Comparison of ENCODE assay signal across 8 mouse cellular contexts in genomic region chr3:96551203-96551602, GRCm38 (mm10). TPM values are rescaled to one million over a fixed set of nuclear protein-coding genes. Genes with fewer than 3 reads are reported as not detected.
DNase-seq lines count a peak whose midpoint lies in the region; ATAC-seq and TF ChIP-seq lines count a peak whose summit lies in the region.

No protein-coding gene starts in this region.

- peak; percentile 39 to 44 for DNase-seq in left cerebral cortex, adult 2 months (ENCODE audit: extremely low spot score in 1 of 2, low spot score in 2 of 2)
- DNase-seq in left cerebral cortex, postnatal 36 days (ENCODE audit: low spot score in 2 of 2): no peak
- DNase-seq in MEL-GATA-1-ER (ENCODE audit: extremely low read depth, low read depth): peak; percentile 92
- DNase-seq in heart, postnatal 0 days (ENCODE audit: low spot score): peak; percentile 78
- DNase-seq in liver, embryonic 14.5 days (ENCODE audit: low read depth in 3 of 3, low spot score in 3 of 3): peak in 1 of 3 experiments; percentile 68
- DNase-seq in ovary, postnatal 10 days (ENCODE audit: low spot score): no peak

- H3K9me3 ChIP-seq in heart, postnatal 0 days (replicated peaks; ENCODE audit: control insufficient read depth, low read length): no peaks in the 10 kb centered on the region
- no peaks in the 10 kb centered on the region for H3K9me3 ChIP-seq in liver, embryonic 14.5 days (ENCODE audit: control insufficient read depth, low read length)

- TF ChIP-seq POLR2A in small intestine, adult 2 months (IDR thresholded peaks at IDR 0.05; ENCODE audit: low read depth, low read length): no peak

- H3K27ac ChIP-seq in left cerebral cortex, adult 2 months: no peak overlapping the region
- H3K27ac ChIP-seq in brown adipose tissue, adult 24 weeks (replicated peaks; ENCODE audit: low read depth, low read length): peak overlapping the region; percentile 93
- H3K27ac ChIP-seq in heart, postnatal 0 days (ENCODE audit: low read depth): peak overlapping the region; percentile 71
- H3K27ac ChIP-seq in liver, embryonic 14.5 days: no peak overlapping the region
- H3K27ac ChIP-seq in small intestine, adult 2 months (ENCODE audit: insufficient read depth, low read depth, low read length): peak overlapping the region; percentile 61; the same call in 1 of the 2 replicates

- H3K4me3 ChIP-seq in left cerebral cortex, adult 2 months: no peak overlapping the region
- no peak overlapping the region for H3K4me3 ChIP-seq in brown adipose tissue, adult 24 weeks (ENCODE audit: insufficient read depth, low read depth, low read length)
- no peak overlapping the region for H3K4me3 ChIP-seq in heart, postnatal 0 days (ENCODE audit: low read depth, low read length)
- no peak overlapping the region for H3K4me3 ChIP-seq in liver, embryonic 14.5 days (ENCODE audit: insufficient read depth in 1 of 2, low read depth in 2 of 2, low read length in 2 of 2)
- no peak overlapping the region for H3K4me3 ChIP-seq in small intestine, adult 2 months (ENCODE audit: low read depth, low read length)

- peaks cover 25% of the 10 kb centered on the region for H3K4me1 ChIP-seq in brown adipose tissue, adult 24 weeks (ENCODE audit: control insufficient read depth, insufficient read depth, insufficient read length, low read length)
- peaks cover 46% of the 10 kb centered on the region for H3K4me1 ChIP-seq in heart, postnatal 0 days (ENCODE audit: control insufficient read depth, insufficient read depth)
- H3K4me1 ChIP-seq in liver, embryonic 14.5 days (replicated peaks; ENCODE audit: control insufficient read depth in 2 of 2, insufficient read depth in 2 of 2, low read length in 1 of 2): no peaks in the 10 kb centered on the region; a peak in 3 of 4 replicates
- H3K4me1 ChIP-seq in small intestine, adult 2 months (ENCODE audit: control insufficient read depth, insufficient read depth, insufficient read length, low read length): peaks cover 10% of the 10 kb centered on the region

- H3K36me3 ChIP-seq in heart, postnatal 0 days (replicated peaks; ENCODE audit: control insufficient read depth, insufficient read depth, low read length): no peaks in the 10 kb centered on the region
- no peaks in the 10 kb centered on the region for H3K36me3 ChIP-seq in liver, embryonic 14.5 days (replicated peaks; ENCODE audit: control insufficient read depth, insufficient read depth, low read depth)
- H3K36me3 ChIP-seq in small intestine, adult 2 months (ENCODE audit: control insufficient read depth, insufficient read depth, low read length): no peaks in the 10 kb centered on the region

- intact Hi-C loops in left cerebral cortex, adult 2 months (cut with DNase I): loop anchor here (1.0 kb wide), 1 partner anchor 29 kb away; no protein-coding TSS in a partner anchor
- intact Hi-C loops in left cerebral cortex, postnatal 36 days (cut with DNase I): loop anchor here (1.0 to 2.0 kb wide), 2 partner anchors 29 to 84 kb away; partner anchors contain the start of genes Gm42957 and Pex11b

- H3K4me2 ChIP-seq in heart, postnatal 0 days (ENCODE audit: low read depth, low read length): peak overlapping the region; percentile 14; the same call in 1 of the 2 replicates
- no peak overlapping the region for H3K4me2 ChIP-seq in liver, embryonic 14.5 days (ENCODE audit: low read depth)

- TF ChIP-seq CTCF in left cerebral cortex, adult 2 months (IDR thresholded peaks at IDR 0.05): peak; percentile 70
- TF ChIP-seq CTCF in heart, postnatal 0 days (IDR thresholded peaks at IDR 0.05; ENCODE audit: low read depth): peak; percentile 68
- peak; percentile 43; the same call in 1 of the 2 replicates for TF ChIP-seq CTCF in liver, embryonic 14.5 days (IDR thresholded peaks at IDR 0.05; ENCODE audit: low read depth)
- TF ChIP-seq CTCF in small intestine, adult 2 months (IDR thresholded peaks at IDR 0.05; ENCODE audit: extremely low read depth, insufficient read length, insufficient replicate concordance, low read depth, low read length): peak; percentile 20; the same call in 1 of the 2 replicates

- H3K27me3 ChIP-seq in heart, postnatal 0 days (ENCODE audit: control insufficient read depth, insufficient read depth, low read length): no peaks in the 10 kb centered on the region
- H3K27me3 ChIP-seq in liver, embryonic 14.5 days (ENCODE audit: control insufficient read depth, insufficient read depth, low read length): no peaks in the 10 kb centered on the region
- H3K27me3 ChIP-seq in small intestine, adult 2 months (ENCODE audit: control insufficient read depth, insufficient read depth, low read length): no peaks in the 10 kb centered on the region

- TF ChIP-seq EP300 in heart, postnatal 0 days (IDR thresholded peaks at IDR 0.05; ENCODE audit: low read depth): peak; percentile 55; the same call in 1 of the 2 replicates
- TF ChIP-seq EP300 in liver, embryonic 14.5 days (IDR thresholded peaks at IDR 0.05; ENCODE audit: low read depth): no peak

- 10% methylated on average over 8 of the region's 8 CpGs for WGBS in heart, postnatal 0 days
- WGBS in liver, embryonic 14.5 days (ENCODE audit: insufficient replicate concordance): 9% methylated on average over 8 of the region's 8 CpGs
- 2% methylated on average over 8 of the region's 8 CpGs for WGBS in small intestine, adult 2 months

- no peak overlapping the region for H3K9ac ChIP-seq in heart, postnatal 0 days (replicated peaks; ENCODE audit: low read depth, low read length)
- no peak overlapping the region for H3K9ac ChIP-seq in liver, embryonic 14.5 days (replicated peaks)

- no peak for ATAC-seq in heart, postnatal 0 days (ENCODE audit: insufficient read depth, low read depth)
- ATAC-seq in liver, embryonic 14.5 days (ENCODE audit: insufficient read depth): no peak

RNA-seq across cellular contexts. Expression of gene Txnip, which starts 6.6 kb away (rescaled TPM):
- 10 to 100 TPM; 22.4 to 28.2 TPM for total RNA-seq in left cerebral cortex, adult 2 months (2021)
- total RNA-seq in left cerebral cortex, postnatal 36 days (2021): 10 to 100 TPM; 19.5 to 21.8 TPM
- polyA plus RNA-seq in brown adipose tissue, adult 24 weeks (2012; ENCODE audit: insufficient read depth, insufficient read length, missing spikeins): 1,091 and 1,303 TPM in 2 replicates
- total RNA-seq in heart, postnatal 0 days (2014; rRNA removed; ENCODE audit: low replicate concordance): 1,058 and 1,196 TPM in 2 replicates
- polyA plus RNA-seq in heart, postnatal 0 days (2015; fragmentation: Nextera tagmentation; extraction: Ambion mirVana): 332 and 600 TPM in 2 replicates
- polyA plus RNA-seq in liver, embryonic 14.5 days (2012; rRNA removed): 33.2 and 42.8 TPM in 2 replicates
- polyA plus RNA-seq in liver, embryonic 14.5 days (2014; fragmentation: Nextera tagmentation; extraction: Ambion mirVana): 31.9 and 32.5 TPM in 2 replicates
- 167 and 384 TPM in 2 replicates for polyA plus RNA-seq in small intestine, adult 2 months (2012; rRNA removed)

RNA-seq across cellular contexts. Expression of gene Gm16253, which starts 25.6 kb away (rescaled TPM):
- not detected for total RNA-seq in left cerebral cortex, adult 2 months (2021)
- total RNA-seq in left cerebral cortex, postnatal 36 days (2021): not detected
- not detected in 2 replicates for polyA plus RNA-seq in brown adipose tissue, adult 24 weeks (2012; ENCODE audit: insufficient read depth, insufficient read length, missing spikeins)
- not detected in 2 replicates for total RNA-seq in heart, postnatal 0 days (2014; rRNA removed; ENCODE audit: low replicate concordance)
- polyA plus RNA-seq in heart, postnatal 0 days (2015; fragmentation: Nextera tagmentation; extraction: Ambion mirVana): 1.1 and 1.2 TPM in 2 replicates
- polyA plus RNA-seq in liver, embryonic 14.5 days (2012; rRNA removed): not detected in 2 replicates
- polyA plus RNA-seq in liver, embryonic 14.5 days (2014; fragmentation: Nextera tagmentation; extraction: Ambion mirVana): not detected in 2 replicates
- not detected in 2 replicates for polyA plus RNA-seq in small intestine, adult 2 months (2012; rRNA removed)

RNA-seq across cellular contexts. Expression of gene Hfe2, which starts 26.2 kb away (rescaled TPM):
- 1 to 10 TPM; 1.7 to 1.8 TPM for total RNA-seq in left cerebral cortex, adult 2 months (2021)
- total RNA-seq in left cerebral cortex, postnatal 36 days (2021): 1 to 10 TPM in 1 of 2 experiments, under 1 TPM in 1; 0.77 to 2.1 TPM
- 5.4 and 8.2 TPM in 2 replicates for polyA plus RNA-seq in brown adipose tissue, adult 24 weeks (2012; ENCODE audit: insufficient read depth, insufficient read length, missing spikeins)
- 68.1 and 81.3 TPM in 2 replicates for total RNA-seq in heart, postnatal 0 days (2014; rRNA removed; ENCODE audit: low replicate concordance)
- polyA plus RNA-seq in heart, postnatal 0 days (2015; fragmentation: Nextera tagmentation; extraction: Ambion mirVana): 24.7 and 25.9 TPM in 2 replicates
- 3.8 and 4.5 TPM in 2 replicates for polyA plus RNA-seq in liver, embryonic 14.5 days (2012; rRNA removed)
- polyA plus RNA-seq in liver, embryonic 14.5 days (2014; fragmentation: Nextera tagmentation; extraction: Ambion mirVana): 4.3 and 4.4 TPM in 2 replicates
- polyA plus RNA-seq in small intestine, adult 2 months (2012; rRNA removed): 0.06 TPM in 1 of 2 replicates, not detected in the other

RNA-seq across cellular contexts. Expression of gene Polr3gl, which starts 42.8 kb away (rescaled TPM):
- 10 to 100 TPM; 26.6 to 28.1 TPM for total RNA-seq in left cerebral cortex, adult 2 months (2021)
- 10 to 100 TPM; 22.5 to 29.9 TPM for total RNA-seq in left cerebral cortex, postnatal 36 days (2021)
- 39.0 and 72.4 TPM in 2 replicates for polyA plus RNA-seq in brown adipose tissue, adult 24 weeks (2012; ENCODE audit: insufficient read depth, insufficient read length, missing spikeins)
- 10.3 and 13.1 TPM in 2 replicates for total RNA-seq in heart, postnatal 0 days (2014; rRNA removed; ENCODE audit: low replicate concordance)
- polyA plus RNA-seq in heart, postnatal 0 days (2015; fragmentation: Nextera tagmentation; extraction: Ambion mirVana): 37.1 and 38.7 TPM in 2 replicates
- polyA plus RNA-seq in liver, embryonic 14.5 days (2012; rRNA removed): 6.2 and 11.8 TPM in 2 replicates
- polyA plus RNA-seq in liver, embryonic 14.5 days (2014; fragmentation: Nextera tagmentation; extraction: Ambion mirVana): 3.0 and 3.3 TPM in 2 replicates
- polyA plus RNA-seq in small intestine, adult 2 months (2012; rRNA removed): 3.4 and 7.9 TPM in 2 replicates

RNA-seq across cellular contexts. Expression of gene Ankrd34a, which starts 45.2 kb away (rescaled TPM):
- total RNA-seq in left cerebral cortex, adult 2 months (2021): 10 to 100 TPM; 66.8 to 70.3 TPM
- total RNA-seq in left cerebral cortex, postnatal 36 days (2021): 10 to 100 TPM; 68.9 to 75.7 TPM
- not detected in 2 replicates for polyA plus RNA-seq in brown adipose tissue, adult 24 weeks (2012; ENCODE audit: insufficient read depth, insufficient read length, missing spikeins)
- 1.2 and 5.3 TPM in 2 replicates for total RNA-seq in heart, postnatal 0 days (2014; rRNA removed; ENCODE audit: low replicate concordance)
- 6.0 and 6.8 TPM in 2 replicates for polyA plus RNA-seq in heart, postnatal 0 days (2015; fragmentation: Nextera tagmentation; extraction: Ambion mirVana)
- polyA plus RNA-seq in liver, embryonic 14.5 days (2012; rRNA removed): 0.08 TPM in 2 replicates
- polyA plus RNA-seq in liver, embryonic 14.5 days (2014; fragmentation: Nextera tagmentation; extraction: Ambion mirVana): not detected in 2 replicates
- polyA plus RNA-seq in small intestine, adult 2 months (2012; rRNA removed): 0.44 and 0.63 TPM in 2 replicates

Comparison
In these comparisons a context has a peak if more than half of its experiments do, and no peak if none do; other contexts are left out.
1. DNase-seq: peak in left cerebral cortex, adult 2 months (2 of 2), MEL-GATA-1-ER (single experiment) and heart, postnatal 0 days (single experiment); none in left cerebral cortex, postnatal 36 days (0 of 2) and ovary, postnatal 10 days (single experiment).
2. H3K27ac ChIP-seq: peak in brown adipose tissue, adult 24 weeks (single experiment), heart, postnatal 0 days (single experiment) and small intestine, adult 2 months (single experiment); none in left cerebral cortex, adult 2 months (single experiment) and liver, embryonic 14.5 days (single experiment).
3. CTCF ChIP-seq: peak in every context shown above with its lines; median percentile 70 in left cerebral cortex, adult 2 months; 68 in heart, postnatal 0 days; 43 in liver, embryonic 14.5 days; 20 in small intestine, adult 2 months.